Mouse (Mus musculus): Measurements from ENCODE around the gene Vash2. TPM values are rescaled to one million over a fixed set of nuclear protein-coding genes. Genes with fewer than 3 reads are reported as not detected.

Gene Vash2
- polyA plus RNA-seq, 1 experiment from 2014 or later: 18.5 TPM

- under 1% methylated on average over 47 of the region's 47 CpGs for WGBS
- Histone ChIP-seq H3K9ac (peak within 1 kb of the TSS; percentile 74), H3K4me2 (peak within 1 kb of the TSS; percentile 89), H3K4me3 (replicated peaks) (peak within 1 kb of the TSS; percentile 88), H3K27ac (peak within 1 kb of the TSS; percentile 44), H3K4me1 (0 out of 2 replicates have a peak, but pooled peaks cover 7% of the 10 kb centered on the region), H3K27me3 (replicated peaks) (no peaks in the 10 kb centered on the region), H3K36me3 (no peaks in the 10 kb centered on the region), H3K9me3 (no peaks in the 10 kb centered on the region)
- peak; percentile 86 for ATAC-seq (ENCODE audit: insufficient read depth, low FRiP score, low read depth)
Observed at GRCm38 (mm10) chr1:190911415-190912123, 67.5 kb downstream of the Vash2 start, which contains the start of gene Rps6kc1. Gene Rps6kc1, minus strand, starts transcription at chr1:190911770.

- peak overlapping the region; percentile 88 for H3K4me3 ChIP-seq (replicated peaks)
- H3K27ac ChIP-seq: no peak overlapping the region
- H3K4me2 ChIP-seq: peak overlapping the region; percentile 89
- WGBS: 75% methylated on average over 6 of the region's 6 CpGs
- ATAC-seq (ENCODE audit: insufficient read depth, low FRiP score, low read depth): 0 out of 2 replicates have a peak, but pooled peaks have one; percentile 9
- no peaks in the 10 kb centered on the region for H3K36me3 ChIP-seq
- H3K9ac ChIP-seq: peak overlapping the region; percentile 74; the same call in 1 of the 2 replicates
- H3K27me3 ChIP-seq (replicated peaks): no peaks in the 10 kb centered on the region
- H3K9me3 ChIP-seq: no peaks in the 10 kb centered on the region
- H3K4me1 ChIP-seq: 0 out of 2 replicates have a peak, but pooled peaks cover 7% of the 10 kb centered on the region
Observed at GRCm38 (mm10) chr1:190910836-190911235, 68.3 kb downstream of the Vash2 start.

- no peak overlapping the region for H3K4me2 ChIP-seq
- H3K9me3 ChIP-seq: no peaks in the 10 kb centered on the region
- H3K4me1 ChIP-seq: 0 out of 2 replicates have a peak, but pooled peaks cover 4% of the 10 kb centered on the region
- peak; percentile 39; the same call in 1 of the 2 replicates for ATAC-seq (ENCODE audit: insufficient read depth, low FRiP score, low read depth)
- no peaks in the 10 kb centered on the region for H3K27me3 ChIP-seq (replicated peaks)
- WGBS: 74% methylated on average over 16 of the region's 16 CpGs
- H3K4me3 ChIP-seq (replicated peaks): no peak overlapping the region
- H3K27ac ChIP-seq: no peak overlapping the region
- H3K9ac ChIP-seq: no peak overlapping the region
- H3K36me3 ChIP-seq: no peaks in the 10 kb centered on the region
Observed at GRCm38 (mm10) chr1:190904714-190905113, 74.4 kb downstream of the Vash2 start.

- no peak overlapping the region for H3K27ac ChIP-seq
- H3K4me3 ChIP-seq (replicated peaks): no peak overlapping the region
- no peaks in the 10 kb centered on the region for H3K27me3 ChIP-seq (replicated peaks)
- H3K4me2 ChIP-seq: no peak overlapping the region
- no peak overlapping the region for H3K9ac ChIP-seq
- no peak for ATAC-seq (ENCODE audit: insufficient read depth, low FRiP score, low read depth)
- H3K4me1 ChIP-seq: 0 out of 2 replicates have a peak, but pooled peaks cover 6% of the 10 kb centered on the region
- H3K9me3 ChIP-seq: no peaks in the 10 kb centered on the region
- no peaks in the 10 kb centered on the region for H3K36me3 ChIP-seq
- WGBS: 89% methylated on average over 3 of the region's 3 CpGs
Observed at GRCm38 (mm10) chr1:190904136-190904535, 75.0 kb downstream of the Vash2 start.

- Histone ChIP-seq H3K27me3 (replicated peaks) (no peaks in the 10 kb centered on the region), H3K27ac (no peak overlapping the region), H3K4me2 (no peak overlapping the region), H3K9me3 (no peaks in the 10 kb centered on the region), H3K36me3 (no peaks in the 10 kb centered on the region), H3K4me3 (replicated peaks) (no peak overlapping the region), H3K9ac (no peak overlapping the region), H3K4me1 (0 out of 2 replicates have a peak, but pooled peaks cover 9% of the 10 kb centered on the region)
- 54% methylated on average over 2 of the region's 2 CpGs for WGBS
- ATAC-seq (ENCODE audit: insufficient read depth, low FRiP score, low read depth): no peak
Observed at GRCm38 (mm10) chr1:190901082-190901481, 78.0 kb downstream of the Vash2 start.

- peak; percentile 56; the same call in 1 of the 2 replicates for ATAC-seq (ENCODE audit: insufficient read depth, low FRiP score, low read depth)
- 0 out of 2 replicates have a peak, but pooled peaks cover 9% of the 10 kb centered on the region for H3K4me1 ChIP-seq
- 54% methylated on average over 9 of the region's 9 CpGs for WGBS
- H3K9me3 ChIP-seq: no peaks in the 10 kb centered on the region
- H3K27ac ChIP-seq: peak overlapping the region; percentile 54
- H3K4me2 ChIP-seq: no peak overlapping the region
- no peak overlapping the region for H3K4me3 ChIP-seq (replicated peaks)
- no peak overlapping the region for H3K9ac ChIP-seq
- no peaks in the 10 kb centered on the region for H3K27me3 ChIP-seq (replicated peaks)
- no peaks in the 10 kb centered on the region for H3K36me3 ChIP-seq
Observed at GRCm38 (mm10) chr1:190898899-190899575, 80.1 kb downstream of the Vash2 start.

- WGBS: 90% methylated on average over 3 of the region's 3 CpGs
- no peak for ATAC-seq (ENCODE audit: insufficient read depth, low FRiP score, low read depth)
Observed at GRCm38 (mm10) chr1:190898186-190898585, 80.9 kb downstream of the Vash2 start.

More at GRCm38 (mm10) chr1:190898186-190898585, 80.9 kb downstream of the Vash2 start:
- no peak overlapping the region for H3K4me2 ChIP-seq
- H3K27ac ChIP-seq: no peak overlapping the region; the same call in 1 of the 2 replicates
- no peak overlapping the region for H3K4me3 ChIP-seq (replicated peaks)
- H3K9ac ChIP-seq: no peak overlapping the region
- H3K4me1 ChIP-seq: 0 out of 2 replicates have a peak, but pooled peaks cover 9% of the 10 kb centered on the region
- no peaks in the 10 kb centered on the region for H3K36me3 ChIP-seq
- H3K9me3 ChIP-seq: no peaks in the 10 kb centered on the region
- no peaks in the 10 kb centered on the region for H3K27me3 ChIP-seq (replicated peaks)

Other genes starting within 250 kb of the Vash2 start
- gene Rps6kc1, start 67.5 kb downstream of the Vash2 start, polyA plus RNA-seq (2015; fragmentation: Nextera tagmentation; extraction: Ambion mirVana): 10.6 and 12.9 TPM in 2 replicates
- 35.1 and 37.5 TPM in 2 replicates for gene Angel2, start 54.2 kb downstream of the Vash2 start, polyA plus RNA-seq (2015; fragmentation: Nextera tagmentation; extraction: Ambion mirVana)
- gene Flvcr1, start 46.9 kb upstream of the Vash2 start, polyA plus RNA-seq (2015; fragmentation: Nextera tagmentation; extraction: Ambion mirVana): 6.4 TPM in 2 replicates
- gene Spata45, start 57.3 kb upstream of the Vash2 start, polyA plus RNA-seq (2015; fragmentation: Nextera tagmentation; extraction: Ambion mirVana): not detected in 2 replicates
- 11.8 and 15.1 TPM in 2 replicates for gene Tatdn3, start 83.6 kb upstream of the Vash2 start, polyA plus RNA-seq (2015; fragmentation: Nextera tagmentation; extraction: Ambion mirVana)
- gene Nsl1, start 83.7 kb upstream of the Vash2 start, polyA plus RNA-seq (2015; fragmentation: Nextera tagmentation; extraction: Ambion mirVana): 18.3 and 18.6 TPM in 2 replicates
- gene Batf3, start 118.6 kb upstream of the Vash2 start, polyA plus RNA-seq (2015; fragmentation: Nextera tagmentation; extraction: Ambion mirVana): 8.3 and 9.8 TPM in 2 replicates
- gene Fam71a, start 185.5 kb upstream of the Vash2 start, polyA plus RNA-seq (2015; fragmentation: Nextera tagmentation; extraction: Ambion mirVana): not detected in 2 replicates
- 4.2 and 4.4 TPM in 2 replicates for gene Atf3, start 238.7 kb upstream of the Vash2 start, polyA plus RNA-seq (2015; fragmentation: Nextera tagmentation; extraction: Ambion mirVana)

Data from stomach, embryonic 15.5 days (tissue).